Mouse (Mus musculus) cerebellum, postnatal 10 days (tissue): Measurements from ENCODE around the gene Gm20828.
"Not testable (repeated sequence)": the region's sequence is repeated elsewhere in the genome, so short reads cannot be mapped to it uniquely, and the experiment has no call there.

Source experiments
- DNase-seq, 2 experiments: peaks; one replicate each; pipeline ENCODE4 v3.0.0; 2021; ENCODE audit warnings: mixed read lengths in 2 of 2

The Gm20828 gene

DNA sequence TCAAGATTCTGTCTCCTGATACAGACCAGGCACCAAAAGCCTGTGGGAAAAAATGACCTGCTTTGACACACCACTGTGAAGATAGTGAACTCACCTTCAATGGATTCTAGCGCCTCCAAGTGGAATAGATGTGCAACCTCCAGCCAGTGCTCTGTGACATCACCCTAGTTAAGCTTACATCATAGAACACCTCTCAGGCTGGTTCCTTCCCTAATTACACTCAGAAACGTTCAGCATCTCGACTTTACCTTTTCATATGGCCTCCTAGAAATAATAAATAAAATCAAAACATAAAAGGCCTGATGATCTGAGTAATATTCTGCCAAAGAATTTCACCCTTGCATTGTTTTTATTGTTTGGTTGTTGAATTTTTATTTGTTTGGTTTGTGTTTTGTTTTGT lies at the start of gene Gm20828:
TSS of gene Gm20828 (minus strand) at position 101 of the 400 bp plus-strand sequence.
- not testable (repeated sequence) for DNase-seq
